Mouse (Mus musculus): ENCODE measurements around the gene Meis3. TPM values are rescaled to one million over a fixed set of nuclear protein-coding genes. Genes with fewer than 3 reads are reported as not detected.

Meis3 gene
- polyA plus RNA-seq, 1 experiment from 2014 or later: 1.6 TPM

DNA sequence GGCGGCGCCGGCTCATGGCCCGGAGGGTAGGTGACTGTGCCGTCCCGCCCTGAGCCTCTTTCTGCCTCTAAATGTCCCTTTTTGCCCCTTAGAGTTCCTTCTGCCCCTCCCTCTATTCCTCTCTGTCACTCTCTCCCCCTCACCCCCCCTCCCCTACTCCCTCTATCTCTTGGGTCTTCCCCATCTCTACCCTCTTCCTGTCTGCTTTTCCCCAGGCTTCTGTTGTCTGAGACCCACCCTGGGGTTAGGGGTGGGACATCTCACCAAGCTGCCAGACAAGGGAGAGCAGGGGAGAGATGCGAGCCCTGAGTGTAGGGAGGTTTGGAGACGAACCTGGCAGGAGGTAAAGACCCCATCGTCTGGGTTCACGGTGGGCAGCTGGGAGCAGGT, 647 bp downstream of the Meis3 start:
- peak overlapping the region; percentile 50 for H3K4me3 ChIP-seq (ENCODE audit: low read depth, low read length)
- no peaks in the 10 kb centered on the region; the same call in 1 of the 2 replicates for H3K4me1 ChIP-seq (ENCODE audit: control insufficient read depth, low read depth, low read length)
- 3% methylated on average over 9 of the region's 10 CpGs for WGBS (ENCODE audit: insufficient replicate concordance)
- no peak overlapping the region for H3K27ac ChIP-seq (ENCODE audit: low read length)
- H3K4me2 ChIP-seq (ENCODE audit: low read depth, low read length): peak overlapping the region; percentile 55
- H3K9me3 ChIP-seq (replicated peaks; ENCODE audit: control insufficient read depth, low read length): no peaks in the 10 kb centered on the region
- peaks cover 36% of the 10 kb centered on the region for H3K27me3 ChIP-seq (ENCODE audit: control insufficient read depth, insufficient read depth, low read depth, low read length)
- peak overlapping the region; percentile 34; the same call in 1 of the 2 replicates for H3K9ac ChIP-seq (ENCODE audit: low read depth, low read length)
- no peak for ATAC-seq (ENCODE audit: low read depth)
- H3K36me3 ChIP-seq (ENCODE audit: control insufficient read depth, insufficient read depth): no peaks in the 10 kb centered on the region

DNA sequence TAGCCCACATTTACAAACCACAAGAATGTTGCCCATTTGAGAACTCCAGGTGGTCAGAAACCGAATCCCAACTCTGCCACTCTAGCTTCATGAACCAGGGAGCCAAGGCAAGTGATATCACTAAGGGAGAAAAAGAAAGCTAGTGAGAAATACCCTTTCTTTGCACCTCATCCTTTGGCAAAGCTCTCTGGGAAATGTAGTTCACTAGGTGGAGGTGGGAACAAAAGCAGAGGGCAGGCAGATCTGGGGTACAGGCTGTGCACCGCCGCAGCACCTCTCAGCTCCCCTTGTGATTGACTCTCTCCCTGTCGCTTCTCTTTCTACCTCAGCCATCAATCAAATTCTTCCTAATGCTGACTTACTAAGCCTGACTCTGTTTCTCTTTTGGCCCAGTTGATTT, 3.2 kb downstream of the Meis3 start:
- WGBS (ENCODE audit: insufficient replicate concordance): 44% methylated on average over 4 of the region's 4 CpGs
- ATAC-seq (ENCODE audit: low read depth): no peak
- Histone ChIP-seq H3K36me3 (ENCODE audit: control insufficient read depth, insufficient read depth) (no peaks in the 10 kb centered on the region), H3K4me2 (ENCODE audit: low read depth, low read length) (no peak overlapping the region), H3K4me3 (ENCODE audit: low read depth, low read length) (no peak overlapping the region), H3K27ac (ENCODE audit: low read length) (no peak overlapping the region), H3K27me3 (ENCODE audit: control insufficient read depth, insufficient read depth, low read depth, low read length) (peaks cover 36% of the 10 kb centered on the region), H3K9me3 (replicated peaks; ENCODE audit: control insufficient read depth, low read length) (no peaks in the 10 kb centered on the region), H3K9ac (ENCODE audit: low read depth, low read length) (no peak overlapping the region), H3K4me1 (ENCODE audit: control insufficient read depth, low read depth, low read length) (no peaks in the 10 kb centered on the region; the same call in 1 of the 2 replicates)

DNA sequence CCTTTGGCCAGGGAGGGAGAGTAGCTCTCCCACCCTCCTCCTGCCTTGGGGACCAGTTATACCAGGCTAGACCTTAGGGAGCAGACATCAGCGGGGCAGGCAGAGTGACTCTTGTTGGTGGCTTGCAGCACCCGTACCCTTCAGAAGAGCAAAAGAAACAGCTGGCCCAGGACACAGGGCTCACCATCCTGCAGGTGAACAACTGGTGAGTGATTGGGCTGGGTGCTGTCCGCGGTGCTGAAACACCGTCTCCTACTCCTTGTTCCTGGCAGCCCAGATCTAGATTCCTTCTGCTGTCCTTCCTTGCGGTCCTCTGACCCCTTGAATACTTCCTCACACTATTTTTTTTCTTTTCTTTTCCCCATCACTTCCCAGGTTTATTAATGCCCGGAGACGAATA, 8.8 kb downstream of the Meis3 start:
- no peaks in the 10 kb centered on the region for H3K36me3 ChIP-seq (ENCODE audit: control insufficient read depth, insufficient read depth)
- no peaks in the 10 kb centered on the region for H3K4me1 ChIP-seq (ENCODE audit: control insufficient read depth, low read depth, low read length)
- no peak overlapping the region for H3K4me2 ChIP-seq (ENCODE audit: low read depth, low read length)
- no peak for ATAC-seq (ENCODE audit: low read depth)
- no peak overlapping the region for H3K4me3 ChIP-seq (ENCODE audit: low read depth, low read length)
- no peak overlapping the region for H3K27ac ChIP-seq (ENCODE audit: low read length)
- H3K9me3 ChIP-seq (replicated peaks; ENCODE audit: control insufficient read depth, low read length): no peaks in the 10 kb centered on the region
- H3K27me3 ChIP-seq (ENCODE audit: control insufficient read depth, insufficient read depth, low read depth, low read length): no peaks in the 10 kb centered on the region
- no peak overlapping the region for H3K9ac ChIP-seq (ENCODE audit: low read depth, low read length)
- WGBS (ENCODE audit: insufficient replicate concordance): 15% methylated on average over 8 of the region's 8 CpGs

DNA sequence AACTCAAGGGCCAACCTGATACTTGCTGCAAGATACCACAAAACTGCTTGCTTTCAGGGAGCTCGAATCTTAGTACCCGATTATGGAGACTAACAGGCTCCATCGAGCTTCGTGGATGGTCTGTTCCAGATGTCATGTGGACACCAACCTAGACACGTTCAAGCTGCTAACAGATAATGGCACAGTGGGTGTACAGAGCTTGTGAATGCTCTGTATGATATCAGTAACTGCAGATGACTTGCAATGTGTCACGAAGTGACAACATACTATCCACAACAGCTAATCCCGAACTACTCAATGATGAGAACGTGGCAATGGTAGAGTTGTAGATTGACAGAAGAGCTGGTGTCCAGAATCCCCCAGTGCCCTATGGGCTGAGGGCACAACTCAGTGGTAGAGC, 12.6 kb downstream of the Meis3 start:
- H3K36me3 ChIP-seq (ENCODE audit: control insufficient read depth, insufficient read depth): no peaks in the 10 kb centered on the region
- no peak overlapping the region for H3K4me2 ChIP-seq (ENCODE audit: low read depth, low read length)
- no peaks in the 10 kb centered on the region for H3K4me1 ChIP-seq (ENCODE audit: control insufficient read depth, low read depth, low read length)
- WGBS (ENCODE audit: insufficient replicate concordance): 33% methylated on average over 8 of the region's 8 CpGs
- no peak overlapping the region for H3K27ac ChIP-seq (ENCODE audit: low read length)
- no peaks in the 10 kb centered on the region for H3K9me3 ChIP-seq (replicated peaks; ENCODE audit: control insufficient read depth, low read length)
- no peak overlapping the region for H3K4me3 ChIP-seq (ENCODE audit: low read depth, low read length)
- ATAC-seq (ENCODE audit: low read depth): peak; percentile 65
- no peaks in the 10 kb centered on the region; the same call in 1 of the 2 replicates for H3K27me3 ChIP-seq (ENCODE audit: control insufficient read depth, insufficient read depth, low read depth, low read length)
- H3K9ac ChIP-seq (ENCODE audit: low read depth, low read length): no peak overlapping the region

DNA sequence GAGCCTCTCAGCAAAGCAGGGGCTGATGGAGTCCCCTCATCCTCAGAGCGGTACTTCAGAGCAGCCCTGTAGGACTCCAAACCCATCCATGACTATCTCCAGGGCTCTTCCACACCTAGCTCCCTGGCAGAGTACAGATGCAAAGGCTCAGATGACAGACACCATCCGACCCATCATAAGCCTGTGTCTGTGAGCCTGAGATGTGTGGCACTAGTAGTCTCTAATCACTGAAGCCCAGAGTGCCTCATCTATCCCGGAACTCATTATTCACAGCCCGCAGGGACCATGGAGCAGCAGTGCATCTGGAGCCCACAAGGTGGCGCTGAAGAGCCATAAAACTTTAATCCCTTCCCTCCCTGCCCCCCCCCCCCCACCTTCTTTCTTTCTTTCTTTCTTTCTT, 17.4 kb downstream of the Meis3 start:
- no peak overlapping the region for H3K4me3 ChIP-seq (ENCODE audit: low read depth, low read length)
- peak; percentile 41 for ATAC-seq (ENCODE audit: low read depth)

DNA sequence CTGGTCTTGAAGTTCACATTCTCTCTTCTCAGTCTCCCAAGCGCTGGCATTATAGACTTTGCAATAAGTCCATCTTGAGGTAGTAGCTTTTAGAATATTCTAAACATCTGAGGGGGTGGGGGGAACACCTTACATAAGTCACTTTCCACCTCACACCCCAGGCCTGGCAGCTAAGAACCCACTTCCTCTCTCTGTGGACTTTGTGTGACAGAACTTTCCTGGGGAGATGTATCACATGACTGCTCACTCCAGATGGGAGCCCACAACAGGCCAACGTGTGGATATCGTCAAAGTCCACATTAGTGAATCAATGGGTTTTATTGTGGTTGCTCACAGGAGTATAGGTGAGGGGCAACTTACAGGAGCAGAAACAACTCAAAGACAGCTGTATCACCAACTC, 18.8 kb downstream of the Meis3 start:
- H3K4me1 ChIP-seq (ENCODE audit: control insufficient read depth, low read depth, low read length): no peaks in the 10 kb centered on the region
- no peaks in the 10 kb centered on the region; the same call in 1 of the 2 replicates for H3K27me3 ChIP-seq (ENCODE audit: control insufficient read depth, insufficient read depth, low read depth, low read length)
- H3K9ac ChIP-seq (ENCODE audit: low read depth, low read length): no peak overlapping the region
- no peak overlapping the region for H3K4me2 ChIP-seq (ENCODE audit: low read depth, low read length)
- H3K36me3 ChIP-seq (ENCODE audit: control insufficient read depth, insufficient read depth): peaks cover 4% of the 10 kb centered on the region; the same call in 1 of the 2 replicates
- H3K9me3 ChIP-seq (replicated peaks; ENCODE audit: control insufficient read depth, low read length): no peaks in the 10 kb centered on the region
- H3K27ac ChIP-seq (ENCODE audit: low read length): no peak overlapping the region
- ATAC-seq (ENCODE audit: low read depth): no peak
- H3K4me3 ChIP-seq (ENCODE audit: low read depth, low read length): no peak overlapping the region
- 13% methylated on average over 3 of the region's 3 CpGs for WGBS (ENCODE audit: insufficient replicate concordance)

More for the DNA sequence above, 17.4 kb downstream of the Meis3 start:
- Histone ChIP-seq H3K4me2 (ENCODE audit: low read depth, low read length) (no peak overlapping the region), H3K27ac (ENCODE audit: low read length) (no peak overlapping the region), H3K9ac (ENCODE audit: low read depth, low read length) (no peak overlapping the region), H3K36me3 (ENCODE audit: control insufficient read depth, insufficient read depth) (no peaks in the 10 kb centered on the region), H3K9me3 (replicated peaks; ENCODE audit: control insufficient read depth, low read length) (no peaks in the 10 kb centered on the region), H3K4me1 (ENCODE audit: control insufficient read depth, low read depth, low read length) (no peaks in the 10 kb centered on the region), H3K27me3 (ENCODE audit: control insufficient read depth, insufficient read depth, low read depth, low read length) (no peaks in the 10 kb centered on the region; the same call in 1 of the 2 replicates)
- 16% methylated on average over 5 of the region's 5 CpGs for WGBS (ENCODE audit: insufficient replicate concordance)

DNA sequence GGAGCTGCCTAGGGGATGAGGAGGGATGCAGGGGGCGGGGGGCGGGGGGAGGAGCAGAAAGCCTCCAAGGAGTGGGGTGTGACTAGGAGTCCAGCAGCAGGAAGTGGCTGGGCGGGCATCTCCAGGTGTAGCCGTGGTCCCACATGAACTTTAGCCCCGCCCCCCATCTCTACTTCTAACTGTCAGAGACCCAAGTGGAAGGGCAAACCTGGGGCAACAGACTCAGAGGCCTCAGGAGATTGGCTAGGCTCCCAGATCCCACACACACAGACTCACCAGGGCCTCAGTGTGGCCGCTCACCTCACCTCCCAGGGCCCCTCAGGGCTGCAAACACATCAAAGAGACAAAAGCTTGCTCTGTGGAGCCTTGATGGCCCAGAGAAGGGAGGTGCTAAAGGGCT, 21.7 kb downstream of the Meis3 start:
- H3K4me1 ChIP-seq (ENCODE audit: control insufficient read depth, low read depth, low read length): no peaks in the 10 kb centered on the region
- WGBS (ENCODE audit: insufficient replicate concordance): 72% methylated on average over 6 of the region's 6 CpGs
- H3K9me3 ChIP-seq (replicated peaks; ENCODE audit: control insufficient read depth, low read length): no peaks in the 10 kb centered on the region
- H3K4me3 ChIP-seq (ENCODE audit: low read depth, low read length): no peak overlapping the region
- H3K27ac ChIP-seq (ENCODE audit: low read length): no peak overlapping the region
- ATAC-seq (ENCODE audit: low read depth): no peak
- H3K36me3 ChIP-seq (ENCODE audit: control insufficient read depth, insufficient read depth): peaks cover 4% of the 10 kb centered on the region
- no peak overlapping the region for H3K4me2 ChIP-seq (ENCODE audit: low read depth, low read length)
- H3K27me3 ChIP-seq (ENCODE audit: control insufficient read depth, insufficient read depth, low read depth, low read length): no peaks in the 10 kb centered on the region
- H3K9ac ChIP-seq (ENCODE audit: low read depth, low read length): no peak overlapping the region

DNA sequence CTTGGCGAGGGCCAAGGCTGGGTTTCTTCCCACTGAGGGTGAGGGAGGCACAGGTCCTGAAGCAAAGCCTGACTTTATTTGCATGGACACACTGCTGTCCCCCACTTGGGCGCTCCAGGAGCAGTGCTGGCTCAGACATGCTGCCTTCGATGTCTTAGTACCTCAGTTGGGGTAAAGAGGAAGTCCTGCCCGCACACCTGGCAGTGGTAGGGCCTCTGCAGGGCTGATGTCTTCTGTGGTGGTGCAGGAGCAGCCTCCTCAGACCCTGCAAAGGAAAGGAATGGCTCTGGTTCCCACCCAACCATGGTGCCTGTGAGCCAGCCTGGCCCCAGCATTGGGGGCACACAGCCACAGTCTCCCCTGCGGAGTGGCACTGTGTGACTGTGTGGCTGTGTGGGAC, 22.3 kb downstream of the Meis3 start:
- Histone ChIP-seq H3K36me3 (ENCODE audit: control insufficient read depth, insufficient read depth) (peaks cover 4% of the 10 kb centered on the region), H3K27me3 (ENCODE audit: control insufficient read depth, insufficient read depth, low read depth, low read length) (no peaks in the 10 kb centered on the region), H3K4me2 (ENCODE audit: low read depth, low read length) (no peak overlapping the region), H3K27ac (ENCODE audit: low read length) (no peak overlapping the region), H3K9me3 (replicated peaks; ENCODE audit: control insufficient read depth, low read length) (no peaks in the 10 kb centered on the region), H3K4me1 (ENCODE audit: control insufficient read depth, low read depth, low read length) (no peaks in the 10 kb centered on the region), H3K4me3 (ENCODE audit: low read depth, low read length) (no peak overlapping the region), H3K9ac (ENCODE audit: low read depth, low read length) (no peak overlapping the region)
- no peak for ATAC-seq (ENCODE audit: low read depth)
- 64% methylated on average over 5 of the region's 5 CpGs for WGBS (ENCODE audit: insufficient replicate concordance)

DNA sequence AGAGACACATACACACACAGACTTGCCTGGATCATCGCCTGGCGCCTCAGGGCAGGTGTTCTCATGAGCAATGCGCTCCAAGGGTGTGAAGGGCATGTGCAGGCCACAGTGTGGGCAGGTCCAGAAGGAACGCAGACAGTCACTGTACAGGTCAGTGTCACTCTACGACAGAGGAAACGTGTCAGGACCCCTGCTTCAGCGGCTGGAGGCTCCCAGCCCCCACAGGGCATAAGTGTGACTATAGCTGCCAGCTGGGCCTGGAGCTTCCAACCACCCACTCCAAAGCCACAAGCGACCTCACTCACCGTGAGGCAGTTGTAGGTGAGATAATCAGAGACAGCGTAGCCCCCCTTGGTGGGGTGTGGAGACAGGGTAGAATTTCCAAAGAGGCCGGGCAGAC, 23.6 kb downstream of the Meis3 start:
- H3K9me3 ChIP-seq (replicated peaks; ENCODE audit: control insufficient read depth, low read length): no peaks in the 10 kb centered on the region
- no peak overlapping the region for H3K27ac ChIP-seq (ENCODE audit: low read length)
- no peak overlapping the region for H3K9ac ChIP-seq (ENCODE audit: low read depth, low read length)
- H3K36me3 ChIP-seq (ENCODE audit: control insufficient read depth, insufficient read depth): peaks cover 4% of the 10 kb centered on the region
- no peaks in the 10 kb centered on the region for H3K4me1 ChIP-seq (ENCODE audit: control insufficient read depth, low read depth, low read length)
- ATAC-seq (ENCODE audit: low read depth): no peak
- H3K4me3 ChIP-seq (ENCODE audit: low read depth, low read length): no peak overlapping the region
- no peak overlapping the region for H3K4me2 ChIP-seq (ENCODE audit: low read depth, low read length)
- WGBS (ENCODE audit: insufficient replicate concordance): 76% methylated on average over 11 of the region's 11 CpGs
- no peaks in the 10 kb centered on the region for H3K27me3 ChIP-seq (ENCODE audit: control insufficient read depth, insufficient read depth, low read depth, low read length)

Measured in liver, embryonic 16.5 days (tissue).